Mouse (Mus musculus) urinary bladder, postnatal 10 days (tissue): ENCODE measurements around the gene Adra1b.

Experiments used
- DNase-seq: peaks from one replicate; pipeline ENCODE4 v3.0.0; 2022; ENCODE audit warnings: low spot score

Adra1b gene

DNA sequence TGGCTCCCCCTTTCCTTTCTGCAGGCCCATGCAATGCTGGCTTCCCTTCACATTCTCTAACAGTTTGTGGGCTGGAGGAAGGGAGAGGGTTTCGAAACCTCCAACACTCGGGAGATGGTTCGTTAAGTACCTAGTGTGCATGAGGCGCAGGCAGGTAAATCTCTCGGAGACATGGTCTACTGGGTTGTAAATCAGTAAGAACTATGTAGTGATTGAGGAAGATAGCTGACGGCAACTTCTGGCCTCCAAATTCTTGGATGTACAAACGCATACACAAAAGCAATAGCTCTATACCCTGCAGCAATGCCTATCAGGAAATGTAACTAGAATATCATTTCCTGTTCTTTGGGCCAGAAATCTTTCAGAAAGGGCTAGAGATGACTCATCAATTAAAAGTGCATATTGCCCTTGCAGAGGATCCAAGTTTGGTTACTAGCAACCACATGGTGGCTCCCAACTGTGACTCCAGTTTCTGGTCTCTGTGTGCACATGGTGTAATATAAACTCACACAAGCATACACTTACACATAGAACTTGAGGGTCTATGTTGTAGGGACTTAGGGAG is 172.2 kb downstream of the Adra1b start:
- no peak for DNase-seq

DNA sequence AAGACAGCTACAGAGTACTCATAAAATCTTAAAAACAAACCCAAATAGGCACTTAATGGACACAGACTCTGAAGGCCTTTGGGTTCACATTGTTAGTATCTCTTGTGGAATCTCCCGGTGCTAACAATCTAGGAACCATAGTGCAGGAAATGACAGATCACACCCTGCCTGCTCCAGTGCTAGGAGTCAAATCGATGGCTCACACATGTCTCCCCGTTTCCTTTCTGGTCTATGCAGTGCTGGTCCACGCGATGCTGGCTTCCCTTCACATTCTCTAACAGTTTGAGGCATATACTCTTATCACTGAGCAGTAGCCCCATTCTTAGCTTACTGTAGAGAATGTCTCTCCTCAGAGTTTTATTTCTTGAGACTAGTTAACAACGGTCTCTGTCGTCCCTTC is 173.2 kb downstream of the Adra1b start:
- no peak for DNase-seq
